8 mouse cellular contexts compared by ENCODE assay signal in genomic region chr10:127187371-127188078, GRCm38 (mm10). TPM values are rescaled to one million over a fixed set of nuclear protein-coding genes. Genes with fewer than 3 reads are reported as not detected.
DNase-seq lines count a peak whose midpoint lies in the region; ATAC-seq and TF ChIP-seq lines count a peak whose summit lies in the region.

No protein-coding gene starts in this region.

- H3K4me2 ChIP-seq in forebrain, embryonic 13.5 days = peak overlapping the region; percentile 96
- H3K4me2 ChIP-seq in neural tube, embryonic 13.5 days = peak overlapping the region; percentile 85

- no peak for TF ChIP-seq EP300 in ES-Bruce4 (IDR thresholded peaks at IDR 0.05; ENCODE audit: insufficient read depth, low read depth, low read length)

- H3K9ac ChIP-seq in ES-Bruce4 (ENCODE audit: low read depth, poor library complexity, severe bottlenecking) = peak overlapping the region; percentile 93
- peak overlapping the region; percentile 84 for H3K9ac ChIP-seq in forebrain, embryonic 13.5 days
- peak overlapping the region; percentile 88 for H3K9ac ChIP-seq in neural tube, embryonic 13.5 days

- TF ChIP-seq CTCF in ES-Bruce4 (IDR thresholded peaks at IDR 0.05; ENCODE audit: low read depth, low read length) = no peak

- H3K27me3 ChIP-seq in ES-Bruce4 (ENCODE audit: control insufficient read depth, insufficient read depth, low read length, poor library complexity, severe bottlenecking) = no peaks in the 10 kb centered on the region
- H3K27me3 ChIP-seq in forebrain, embryonic 13.5 days = 0 out of 2 replicates have a peak, but pooled peaks cover 3% of the 10 kb centered on the region
- H3K27me3 ChIP-seq in neural tube, embryonic 13.5 days = peaks cover 13% of the 10 kb centered on the region

- peak; percentile 36 for ATAC-seq in forebrain, embryonic 13.5 days
- ATAC-seq in neural tube, embryonic 13.5 days (ENCODE audit: low read depth) = no peak

- H3K4me3 ChIP-seq in ES-Bruce4 (ENCODE audit: low read depth, low read length) = peak overlapping the region; percentile 89
- H3K4me3 ChIP-seq in forebrain, embryonic 13.5 days = peak overlapping the region; percentile 71
- peak overlapping the region; percentile 63 for H3K4me3 ChIP-seq in neural tube, embryonic 13.5 days

- DNase-seq in embryo, embryonic 11 days = peak; percentile 23
- no peak for DNase-seq in embryo, embryonic 9.5 days (ENCODE audit: extremely low spot score)
- DNase-seq in left cerebral cortex, postnatal 10 days (ENCODE audit: extremely low spot score in 1 of 2, low spot score in 2 of 2) = peak; percentile 52 to 55
- DNase-seq in adrenal gland, adult (ENCODE audit: inconsistent age in 2 of 2, low spot score in 1 of 2) = no peak
- DNase-seq in gastrocnemius, postnatal 10 days = no peak

- TF ChIP-seq POLR2A in ES-Bruce4 (IDR thresholded peaks at IDR 0.05; ENCODE audit: insufficient read depth, low read length) = no peak

- H3K9me3 ChIP-seq in ES-Bruce4 (replicated peaks; ENCODE audit: control insufficient read depth, insufficient read depth, low read length, poor library complexity, severe bottlenecking) = no peaks in the 10 kb centered on the region
- H3K9me3 ChIP-seq in forebrain, embryonic 13.5 days (replicated peaks) = no peaks in the 10 kb centered on the region
- H3K9me3 ChIP-seq in neural tube, embryonic 13.5 days = no peaks in the 10 kb centered on the region

- intact Hi-C loops in left cerebral cortex, postnatal 10 days (cut with DNase I) = no loop called here

- WGBS in forebrain, embryonic 13.5 days = 29% methylated on average over 10 of the region's 10 CpGs
- 20% methylated on average over 10 of the region's 10 CpGs for WGBS in neural tube, embryonic 13.5 days

- H3K36me3 ChIP-seq in ES-Bruce4 (ENCODE audit: control insufficient read depth, insufficient read depth, low read length, poor library complexity, severe bottlenecking) = no peaks in the 10 kb centered on the region
- H3K36me3 ChIP-seq in forebrain, embryonic 13.5 days (ENCODE audit: poor library complexity, severe bottlenecking) = peaks cover 27% of the 10 kb centered on the region
- peaks cover 44% of the 10 kb centered on the region for H3K36me3 ChIP-seq in neural tube, embryonic 13.5 days

- peaks cover 6% of the 10 kb centered on the region for H3K4me1 ChIP-seq in ES-Bruce4 (ENCODE audit: control insufficient read depth, insufficient read depth, low read length)
- H3K4me1 ChIP-seq in forebrain, embryonic 13.5 days = peaks cover 48% of the 10 kb centered on the region
- H3K4me1 ChIP-seq in neural tube, embryonic 13.5 days (replicated peaks) = peaks cover 66% of the 10 kb centered on the region

- no peak overlapping the region for H3K27ac ChIP-seq in ES-Bruce4 (ENCODE audit: insufficient read depth, low read length)
- peak overlapping the region; percentile 90 for H3K27ac ChIP-seq in forebrain, embryonic 13.5 days
- H3K27ac ChIP-seq in neural tube, embryonic 13.5 days (replicated peaks) = peak overlapping the region; percentile 86

RNA-seq across cellular contexts. Expression of gene Arhgef25, which starts 2.4 kb away (rescaled TPM):
- polyA plus RNA-seq in ES-Bruce4 (2011; ENCODE audit: insufficient read depth, insufficient read length, low read depth, missing spikeins) = 50.9 and 54.3 TPM in 2 replicates
- polyA plus RNA-seq in forebrain, embryonic 13.5 days (2015; fragmentation: Nextera tagmentation; extraction: Ambion mirVana) = 24.3 and 25.8 TPM in 2 replicates
- 10 to 100 TPM; 65.2 to 69.1 TPM for total RNA-seq in left cerebral cortex, postnatal 10 days (2021)
- polyA plus RNA-seq in neural tube, embryonic 13.5 days (2015; fragmentation: Nextera tagmentation; extraction: Ambion mirVana) = 38.1 and 42.0 TPM in 2 replicates
- total RNA-seq in gastrocnemius, postnatal 10 days (2021) = 10 to 100 TPM; 16.2 to 26.2 TPM

RNA-seq across cellular contexts. Expression of gene Slc26a10, which starts 7.1 kb away (rescaled TPM):
- 24.6 and 35.2 TPM in 2 replicates for polyA plus RNA-seq in ES-Bruce4 (2011; ENCODE audit: insufficient read depth, insufficient read length, low read depth, missing spikeins)
- 0.93 and 1.1 TPM in 2 replicates for polyA plus RNA-seq in forebrain, embryonic 13.5 days (2015; fragmentation: Nextera tagmentation; extraction: Ambion mirVana)
- 1 to 10 TPM; 1.0 to 1.2 TPM for total RNA-seq in left cerebral cortex, postnatal 10 days (2021)
- 0.83 and 0.93 TPM in 2 replicates for polyA plus RNA-seq in neural tube, embryonic 13.5 days (2015; fragmentation: Nextera tagmentation; extraction: Ambion mirVana)
- 1 to 10 TPM; 3.0 to 6.1 TPM for total RNA-seq in gastrocnemius, postnatal 10 days (2021)

RNA-seq across cellular contexts. Expression of gene Dtx3, which starts 8.0 kb away (rescaled TPM):
- polyA plus RNA-seq in ES-Bruce4 (2011; ENCODE audit: insufficient read depth, insufficient read length, low read depth, missing spikeins) = 49.8 and 50.8 TPM in 2 replicates
- polyA plus RNA-seq in forebrain, embryonic 13.5 days (2015; fragmentation: Nextera tagmentation; extraction: Ambion mirVana) = 150 and 155 TPM in 2 replicates
- 100 to 1,000 TPM; 182 to 185 TPM for total RNA-seq in left cerebral cortex, postnatal 10 days (2021)
- polyA plus RNA-seq in neural tube, embryonic 13.5 days (2015; fragmentation: Nextera tagmentation; extraction: Ambion mirVana) = 188 and 221 TPM in 2 replicates
- total RNA-seq in gastrocnemius, postnatal 10 days (2021) = 10 to 100 TPM; 28.8 to 37.6 TPM

RNA-seq across cellular contexts. Expression of gene B4galnt1, which starts 22.5 kb away (rescaled TPM):
- 7.7 and 9.5 TPM in 2 replicates for polyA plus RNA-seq in ES-Bruce4 (2011; ENCODE audit: insufficient read depth, insufficient read length, low read depth, missing spikeins)
- 15.7 and 16.7 TPM in 2 replicates for polyA plus RNA-seq in forebrain, embryonic 13.5 days (2015; fragmentation: Nextera tagmentation; extraction: Ambion mirVana)
- total RNA-seq in left cerebral cortex, postnatal 10 days (2021) = 100 to 1,000 TPM; 105 to 107 TPM
- 45.0 and 45.1 TPM in 2 replicates for polyA plus RNA-seq in neural tube, embryonic 13.5 days (2015; fragmentation: Nextera tagmentation; extraction: Ambion mirVana)
- 1 to 10 TPM; 1.6 to 3.3 TPM for total RNA-seq in gastrocnemius, postnatal 10 days (2021)

RNA-seq across cellular contexts. Expression of gene Pip4k2c, which starts 23.9 kb away (rescaled TPM):
- 36.7 and 39.2 TPM in 2 replicates for polyA plus RNA-seq in ES-Bruce4 (2011; ENCODE audit: insufficient read depth, insufficient read length, low read depth, missing spikeins)
- polyA plus RNA-seq in forebrain, embryonic 13.5 days (2015; fragmentation: Nextera tagmentation; extraction: Ambion mirVana) = 18.8 and 19.5 TPM in 2 replicates
- 10 to 100 TPM; 42.2 to 47.4 TPM for total RNA-seq in left cerebral cortex, postnatal 10 days (2021)
- polyA plus RNA-seq in neural tube, embryonic 13.5 days (2015; fragmentation: Nextera tagmentation; extraction: Ambion mirVana) = 20.2 and 20.7 TPM in 2 replicates
- 1 to 10 TPM; 8.5 to 9.6 TPM for total RNA-seq in gastrocnemius, postnatal 10 days (2021)

Comparison
In these comparisons a context has a peak if more than half of its experiments do, and no peak if none do; other contexts are left out.
1. DNase-seq: peak in embryo, embryonic 11 days (single experiment) and left cerebral cortex, postnatal 10 days (2 of 2); none in embryo, embryonic 9.5 days (single experiment), adrenal gland, adult (0 of 2) and gastrocnemius, postnatal 10 days (single experiment).
2. RNA of gene Slc26a10, which starts 7.1 kb away (polyA plus RNA-seq): 24.6 to 35.2 TPM in ES-Bruce4; 0.93 to 1.1 TPM in forebrain, embryonic 13.5 days and 0.83 to 0.93 TPM in neural tube, embryonic 13.5 days; every median in the first group is over 10 times any median in the second.
3. Peak in every context shown above with its lines, with median percentiles within 50 percentile points of each other: H3K4me3 ChIP-seq and H3K9ac ChIP-seq.